Mouse (Mus musculus): ENCODE measurements around the gene Dnajc6. TPM values are rescaled to one million over a fixed set of nuclear protein-coding genes. Genes with fewer than 3 reads are reported as not detected.

Gene Dnajc6
- polyA plus RNA-seq, 1 experiment from 2014 or later = 4.0 TPM

DNA sequence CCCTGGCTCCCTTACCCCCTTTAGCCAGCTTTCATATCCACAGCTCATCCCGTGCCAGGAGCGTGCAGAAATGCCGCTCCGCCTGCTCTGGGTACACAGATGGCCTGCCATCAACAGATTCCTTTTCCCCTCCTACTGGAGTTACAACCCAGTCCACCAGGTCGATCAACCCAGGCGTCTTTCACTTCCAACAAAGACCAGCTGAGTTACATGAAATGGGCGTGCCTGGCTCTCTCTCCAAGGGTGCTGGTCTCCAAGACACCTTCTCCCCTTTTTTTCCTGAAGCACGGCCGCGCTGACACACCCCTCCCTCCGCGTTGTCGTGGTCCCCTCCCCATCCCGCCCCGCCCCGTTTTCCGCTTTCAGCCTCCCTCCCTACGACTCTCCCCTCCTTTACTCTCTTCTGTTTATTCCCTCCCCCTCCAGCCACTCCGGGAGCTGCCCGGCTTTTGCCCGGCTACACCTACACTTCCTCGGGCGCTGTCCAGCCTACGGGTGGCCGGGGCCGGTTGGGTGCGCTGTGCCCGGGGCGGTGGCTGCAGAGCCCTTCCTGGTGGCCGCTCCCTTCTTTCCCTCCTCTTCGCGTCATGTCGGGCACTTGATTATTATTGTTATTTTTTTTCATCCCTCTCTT, 53.6 kb downstream of the Dnajc6 start:
- H3K4me2 ChIP-seq (ENCODE audit: low read depth, low read length, severe bottlenecking) = peak overlapping the region; percentile 92
- WGBS = 2% methylated on average over 31 of the region's 33 CpGs
- H3K4me3 ChIP-seq (ENCODE audit: low read depth, low read length) = peak overlapping the region; percentile 49
- no peaks in the 10 kb centered on the region for H3K4me1 ChIP-seq (replicated peaks; ENCODE audit: control insufficient read depth, insufficient read depth, low read length)
- H3K36me3 ChIP-seq (ENCODE audit: control insufficient read depth, insufficient read depth, low read length) = no peaks in the 10 kb centered on the region
- no peaks in the 10 kb centered on the region for H3K9me3 ChIP-seq (ENCODE audit: control insufficient read depth, low read length)
- peaks cover 2% of the 10 kb centered on the region for H3K27me3 ChIP-seq (ENCODE audit: control insufficient read depth, insufficient read depth, low read length)
- ATAC-seq (replicated peaks; ENCODE audit: low FRiP score) = peak; percentile 75
- peak overlapping the region; percentile 47; the same call in 1 of the 2 replicates for H3K9ac ChIP-seq (ENCODE audit: low read length)
- peak; percentile 67 for DNase-seq (ENCODE audit: low spot score)
- H3K27ac ChIP-seq (ENCODE audit: low read depth, low read length) = no peak overlapping the region

DNA sequence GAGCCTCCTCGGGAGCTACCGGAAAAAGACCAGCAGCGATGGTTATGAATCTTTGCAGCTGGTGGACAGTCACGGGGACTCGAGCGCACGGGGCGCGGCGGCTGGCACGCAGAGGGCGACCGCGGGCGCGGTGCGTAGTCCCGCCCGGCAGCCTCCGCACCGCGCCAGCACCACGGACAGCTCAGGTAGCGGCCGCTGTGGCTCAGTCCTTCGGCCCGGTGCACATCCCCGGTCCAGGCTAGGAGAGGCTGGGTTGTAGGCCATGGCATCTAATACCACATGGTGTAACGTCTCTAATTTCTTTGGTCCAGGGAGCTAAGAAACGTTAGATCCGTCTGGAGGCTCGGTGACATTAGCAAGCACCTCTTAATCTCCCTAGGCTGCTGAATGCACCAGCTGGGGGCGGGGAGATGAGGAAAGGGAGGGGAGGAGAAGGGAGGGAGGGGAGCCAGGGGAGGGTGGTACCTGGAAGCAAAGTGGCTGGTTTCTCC, 54.3 kb downstream of the Dnajc6 start:
- WGBS = 0% methylated on average over 33 of the region's 33 CpGs

DNA sequence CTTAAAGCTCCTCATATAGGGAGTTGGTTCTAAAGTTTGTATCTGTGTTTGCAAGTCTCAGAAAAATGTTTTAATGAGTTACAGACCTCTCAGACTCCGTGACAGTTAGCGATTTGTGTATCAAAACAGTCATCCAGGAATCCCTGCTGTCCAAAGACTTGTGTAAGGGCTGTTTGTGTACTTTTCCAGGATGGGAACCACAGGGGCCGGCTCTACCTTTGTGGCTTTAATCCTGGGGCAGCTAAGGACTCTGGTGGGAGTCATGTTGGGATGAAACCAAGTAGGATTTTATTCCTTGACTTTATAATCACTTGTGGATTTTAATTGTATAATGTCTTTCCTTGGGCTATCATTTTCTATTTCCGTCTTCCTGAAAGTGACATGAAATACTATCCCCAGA, 55.0 kb downstream of the Dnajc6 start:
- Histone ChIP-seq H3K9me3 (ENCODE audit: control insufficient read depth, low read length) (no peaks in the 10 kb centered on the region), H3K36me3 (ENCODE audit: control insufficient read depth, insufficient read depth, low read length) (no peaks in the 10 kb centered on the region), H3K4me2 (ENCODE audit: low read depth, low read length, severe bottlenecking) (no peak overlapping the region; the same call in 1 of the 2 replicates), H3K27me3 (ENCODE audit: control insufficient read depth, insufficient read depth, low read length) (peaks cover 2% of the 10 kb centered on the region), H3K4me3 (ENCODE audit: low read depth, low read length) (peak overlapping the region; percentile 3; the same call in 1 of the 2 replicates), H3K27ac (ENCODE audit: low read depth, low read length) (no peak overlapping the region), H3K4me1 (replicated peaks; ENCODE audit: control insufficient read depth, insufficient read depth, low read length) (no peaks in the 10 kb centered on the region), H3K9ac (ENCODE audit: low read length) (no peak overlapping the region)
- DNase-seq (ENCODE audit: low spot score) = no peak
- ATAC-seq (replicated peaks; ENCODE audit: low FRiP score) = no peak
- 16% methylated on average over 4 of the region's 4 CpGs for WGBS

More for the DNA sequence above, 54.3 kb downstream of the Dnajc6 start:
- no peaks in the 10 kb centered on the region for H3K36me3 ChIP-seq (ENCODE audit: control insufficient read depth, insufficient read depth, low read length)
- DNase-seq (ENCODE audit: low spot score) (peak; percentile 77), ATAC-seq (replicated peaks; ENCODE audit: low FRiP score) (peak; percentile 90)
- H3K4me1 ChIP-seq (replicated peaks; ENCODE audit: control insufficient read depth, insufficient read depth, low read length) = no peaks in the 10 kb centered on the region
- peak overlapping the region; percentile 92 for H3K4me2 ChIP-seq (ENCODE audit: low read depth, low read length, severe bottlenecking)
- no peak overlapping the region for H3K27ac ChIP-seq (ENCODE audit: low read depth, low read length)
- H3K9ac ChIP-seq (ENCODE audit: low read length) = peak overlapping the region; percentile 47
- H3K4me3 ChIP-seq (ENCODE audit: low read depth, low read length) = peak overlapping the region; percentile 49
- H3K27me3 ChIP-seq (ENCODE audit: control insufficient read depth, insufficient read depth, low read length) = peaks cover 2% of the 10 kb centered on the region
- H3K9me3 ChIP-seq (ENCODE audit: control insufficient read depth, low read length) = no peaks in the 10 kb centered on the region

GRCm38 (mm10) chr4:101552372-101552771, 55.9 kb downstream of the Dnajc6 start:
- Histone ChIP-seq H3K4me1 (replicated peaks; ENCODE audit: control insufficient read depth, insufficient read depth, low read length) (no peaks in the 10 kb centered on the region), H3K36me3 (ENCODE audit: control insufficient read depth, insufficient read depth, low read length) (no peaks in the 10 kb centered on the region), H3K27ac (ENCODE audit: low read depth, low read length) (no peak overlapping the region), H3K27me3 (ENCODE audit: control insufficient read depth, insufficient read depth, low read length) (peaks cover 2% of the 10 kb centered on the region), H3K4me2 (ENCODE audit: low read depth, low read length, severe bottlenecking) (no peak overlapping the region), H3K9ac (ENCODE audit: low read length) (no peak overlapping the region), H3K4me3 (ENCODE audit: low read depth, low read length) (no peak overlapping the region), H3K9me3 (ENCODE audit: control insufficient read depth, low read length) (no peaks in the 10 kb centered on the region)
- 24% methylated on average over 5 of the region's 5 CpGs for WGBS
- no peak for ATAC-seq (replicated peaks; ENCODE audit: low FRiP score)
- no peak for DNase-seq (ENCODE audit: low spot score)

DNA sequence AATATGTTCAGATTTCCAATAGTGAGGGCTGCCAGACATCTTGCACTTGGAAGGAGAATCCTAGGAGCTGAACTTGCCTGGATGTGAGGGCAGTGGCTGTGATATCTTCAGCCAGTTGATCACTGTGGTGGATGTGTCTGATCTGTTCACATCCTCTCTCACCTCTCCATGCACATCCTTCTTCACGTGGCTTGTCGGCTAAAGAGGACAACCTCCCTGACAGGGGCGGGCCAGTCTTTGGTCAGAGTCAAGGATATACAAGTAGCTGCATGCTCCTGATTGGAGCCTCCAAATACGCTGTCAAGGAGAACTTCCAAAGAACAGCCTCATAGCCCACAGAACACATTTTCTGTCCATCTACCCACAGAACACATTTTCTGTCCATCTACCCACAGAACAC, 58.6 kb downstream of the Dnajc6 start:
- Histone ChIP-seq H3K36me3 (ENCODE audit: control insufficient read depth, insufficient read depth, low read length) (no peaks in the 10 kb centered on the region), H3K27ac (ENCODE audit: low read depth, low read length) (no peak overlapping the region), H3K4me3 (ENCODE audit: low read depth, low read length) (no peak overlapping the region), H3K9ac (ENCODE audit: low read length) (no peak overlapping the region), H3K9me3 (ENCODE audit: control insufficient read depth, low read length) (no peaks in the 10 kb centered on the region), H3K4me2 (ENCODE audit: low read depth, low read length, severe bottlenecking) (no peak overlapping the region), H3K27me3 (ENCODE audit: control insufficient read depth, insufficient read depth, low read length) (peaks cover 2% of the 10 kb centered on the region; the same call in 1 of the 2 replicates), H3K4me1 (replicated peaks; ENCODE audit: control insufficient read depth, insufficient read depth, low read length) (no peaks in the 10 kb centered on the region)
- WGBS = 80% methylated on average over 4 of the region's 4 CpGs
- DNase-seq (ENCODE audit: low spot score) = no peak
- no peak for ATAC-seq (replicated peaks; ENCODE audit: low FRiP score)

DNA sequence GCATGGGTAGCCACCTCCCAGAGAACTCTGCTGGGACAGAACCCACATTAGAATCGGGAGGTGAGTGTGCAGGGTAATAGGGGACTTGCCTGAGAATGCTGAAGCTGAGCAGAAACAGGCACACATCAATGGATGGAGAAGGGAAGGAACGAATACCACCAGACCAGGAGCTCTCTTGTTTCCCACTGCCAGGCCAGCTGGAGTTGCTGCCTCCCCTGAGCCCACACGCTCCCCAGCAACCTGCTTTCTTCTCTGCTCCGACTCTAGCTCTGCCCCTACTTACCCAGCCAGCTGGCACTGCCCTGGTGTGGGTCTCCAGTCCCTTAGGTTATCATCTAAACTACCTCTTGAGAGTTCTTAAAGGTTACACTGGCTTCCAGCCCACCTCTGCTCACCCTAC, 63.7 kb downstream of the Dnajc6 start:
- 86% methylated on average over 4 of the region's 4 CpGs for WGBS

DNA sequence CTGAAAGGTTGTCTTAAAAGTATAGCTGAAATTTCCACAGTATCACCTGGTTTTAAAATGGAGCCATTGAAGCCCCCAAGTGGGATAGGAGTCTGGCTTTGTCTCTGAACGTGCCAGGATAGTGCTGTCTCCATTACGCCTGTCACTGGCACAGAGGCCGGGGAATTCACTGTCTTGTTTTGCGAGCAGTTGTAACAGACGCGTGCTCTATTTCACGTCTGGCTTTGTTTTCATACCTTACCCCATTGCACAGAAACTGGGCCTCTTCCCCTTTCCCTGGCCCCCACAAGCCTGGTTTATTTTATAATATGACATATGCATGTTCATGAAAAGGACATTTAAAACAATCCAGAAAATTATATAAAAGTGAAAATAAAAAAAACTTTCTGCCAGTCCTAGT, 66.4 kb downstream of the Dnajc6 start:
- H3K9ac ChIP-seq (ENCODE audit: low read length) = no peak overlapping the region
- H3K4me2 ChIP-seq (ENCODE audit: low read depth, low read length, severe bottlenecking) = no peak overlapping the region
- no peaks in the 10 kb centered on the region for H3K36me3 ChIP-seq (ENCODE audit: control insufficient read depth, insufficient read depth, low read length)
- no peak overlapping the region for H3K4me3 ChIP-seq (ENCODE audit: low read depth, low read length)
- ATAC-seq (replicated peaks; ENCODE audit: low FRiP score) (no peak), DNase-seq (ENCODE audit: low spot score) (no peak)
- no peaks in the 10 kb centered on the region for H3K9me3 ChIP-seq (ENCODE audit: control insufficient read depth, low read length)
- WGBS = 89% methylated on average over 7 of the region's 7 CpGs
- H3K27ac ChIP-seq (ENCODE audit: low read depth, low read length) = no peak overlapping the region
- no peaks in the 10 kb centered on the region for H3K4me1 ChIP-seq (replicated peaks; ENCODE audit: control insufficient read depth, insufficient read depth, low read length)
- H3K27me3 ChIP-seq (ENCODE audit: control insufficient read depth, insufficient read depth, low read length) = no peaks in the 10 kb centered on the region

More for the DNA sequence above, 63.7 kb downstream of the Dnajc6 start:
- Histone ChIP-seq H3K27ac (ENCODE audit: low read depth, low read length) (no peak overlapping the region), H3K27me3 (ENCODE audit: control insufficient read depth, insufficient read depth, low read length) (no peaks in the 10 kb centered on the region), H3K4me2 (ENCODE audit: low read depth, low read length, severe bottlenecking) (no peak overlapping the region), H3K9me3 (ENCODE audit: control insufficient read depth, low read length) (no peaks in the 10 kb centered on the region), H3K4me1 (replicated peaks; ENCODE audit: control insufficient read depth, insufficient read depth, low read length) (no peaks in the 10 kb centered on the region), H3K9ac (ENCODE audit: low read length) (no peak overlapping the region), H3K4me3 (ENCODE audit: low read depth, low read length) (no peak overlapping the region), H3K36me3 (ENCODE audit: control insufficient read depth, insufficient read depth, low read length) (no peaks in the 10 kb centered on the region)
- ATAC-seq (replicated peaks; ENCODE audit: low FRiP score) = no peak
- DNase-seq (ENCODE audit: low spot score) = no peak

DNA sequence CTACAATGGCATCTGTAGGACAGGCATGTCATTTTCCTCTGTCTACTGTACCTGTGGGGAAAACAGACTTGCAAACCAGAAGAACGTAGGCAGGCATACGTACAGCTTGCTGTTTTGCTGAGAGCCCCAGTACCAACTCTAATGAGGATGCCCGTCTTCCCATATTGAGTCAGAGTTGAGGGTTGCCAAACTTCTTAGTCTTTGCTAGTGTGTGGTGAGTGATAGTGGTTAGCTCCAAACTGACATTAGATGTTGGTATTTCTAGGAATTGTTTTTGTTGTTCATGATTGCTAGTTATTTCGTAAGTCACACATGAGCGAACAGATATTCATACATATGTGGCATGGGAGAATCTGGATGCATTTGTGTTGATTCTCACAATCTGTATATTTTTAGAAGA, 67.2 kb downstream of the Dnajc6 start:
- Histone ChIP-seq H3K9me3 (ENCODE audit: control insufficient read depth, low read length) (no peaks in the 10 kb centered on the region), H3K27ac (ENCODE audit: low read depth, low read length) (no peak overlapping the region), H3K4me3 (ENCODE audit: low read depth, low read length) (no peak overlapping the region), H3K9ac (ENCODE audit: low read length) (no peak overlapping the region), H3K36me3 (ENCODE audit: control insufficient read depth, insufficient read depth, low read length) (no peaks in the 10 kb centered on the region), H3K4me1 (replicated peaks; ENCODE audit: control insufficient read depth, insufficient read depth, low read length) (no peaks in the 10 kb centered on the region), H3K27me3 (ENCODE audit: control insufficient read depth, insufficient read depth, low read length) (no peaks in the 10 kb centered on the region), H3K4me2 (ENCODE audit: low read depth, low read length, severe bottlenecking) (no peak overlapping the region)
- 91% methylated on average over 5 of the region's 5 CpGs for WGBS
- DNase-seq (ENCODE audit: low spot score) (no peak), ATAC-seq (replicated peaks; ENCODE audit: low FRiP score) (no peak)

Measured in forebrain, embryonic 11.5 days (tissue).